Mouse (Mus musculus) embryo, embryonic 11 days (tissue): ENCODE measurements at regions not wholly inside any gene's neighbourhood (a gene's known extent, or its start where the extent isn't known, plus 50 kb on each side); places are given as distances from the start of the nearest gene placed in this dataset.
A peak's percentile ranks its signal among the peaks of the same experiment; 100 is the strongest.

Experiments
- DNase-seq: peaks from one replicate; pipeline ENCODE4 v3.0.0-alpha.2; 2015

DNA sequence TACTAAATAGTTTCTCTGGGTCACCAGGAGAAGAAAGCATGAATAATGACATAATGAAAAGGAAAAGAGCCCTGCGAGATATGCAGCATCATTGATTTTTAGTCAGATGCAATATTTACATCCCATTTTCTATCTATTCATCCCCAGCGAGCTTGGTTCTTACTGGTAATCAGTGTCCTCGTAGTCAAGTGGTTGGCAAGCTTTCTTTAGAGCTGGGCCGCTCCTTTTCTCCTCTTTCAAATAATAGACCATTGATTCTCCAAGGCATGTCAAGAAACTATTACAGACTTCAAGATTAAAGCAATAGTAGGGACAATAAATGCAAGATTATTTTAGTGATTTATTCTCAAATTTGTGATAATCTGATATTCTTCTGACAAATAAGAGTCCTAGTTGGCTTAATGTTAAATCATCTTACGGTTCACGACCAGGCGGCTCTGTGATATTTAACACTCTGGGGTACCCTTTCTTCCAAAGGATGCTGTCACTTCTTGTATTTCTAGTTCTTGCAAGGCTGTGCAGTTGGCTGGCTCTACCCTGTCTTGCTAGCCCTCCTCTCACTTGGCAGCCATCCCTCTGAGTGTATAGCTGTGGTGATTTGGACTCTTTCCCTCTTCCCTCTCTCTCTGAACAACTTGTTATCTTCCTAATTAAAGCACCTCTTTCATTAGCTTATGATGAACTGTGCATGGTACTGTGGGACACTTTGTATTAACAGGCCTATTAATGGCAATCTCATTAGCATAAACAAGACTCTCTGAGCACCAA is 185.6 kb upstream of the Usp25 start:
- no peak for DNase-seq

DNA sequence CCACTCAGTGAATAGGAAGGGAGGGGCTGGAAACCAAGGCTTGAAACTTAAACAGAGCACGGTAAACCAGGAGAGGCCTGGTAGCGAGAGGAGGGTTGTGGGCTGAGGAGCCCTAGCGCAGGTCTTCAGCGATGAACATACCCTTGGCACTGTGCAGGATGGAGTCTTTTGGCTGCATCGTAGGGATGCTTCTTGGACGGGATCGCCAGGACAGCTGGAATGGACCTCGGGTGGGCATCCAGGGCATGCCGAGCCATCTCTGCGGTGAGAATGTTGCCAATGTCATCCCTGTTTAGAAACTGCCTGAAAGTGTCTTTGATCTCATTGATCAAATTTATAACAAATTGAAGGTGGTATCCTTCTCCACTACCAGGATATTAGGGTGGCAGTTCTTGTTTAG is 192.2 kb upstream of the Usp25 start:
- DNase-seq: no peak

DNA sequence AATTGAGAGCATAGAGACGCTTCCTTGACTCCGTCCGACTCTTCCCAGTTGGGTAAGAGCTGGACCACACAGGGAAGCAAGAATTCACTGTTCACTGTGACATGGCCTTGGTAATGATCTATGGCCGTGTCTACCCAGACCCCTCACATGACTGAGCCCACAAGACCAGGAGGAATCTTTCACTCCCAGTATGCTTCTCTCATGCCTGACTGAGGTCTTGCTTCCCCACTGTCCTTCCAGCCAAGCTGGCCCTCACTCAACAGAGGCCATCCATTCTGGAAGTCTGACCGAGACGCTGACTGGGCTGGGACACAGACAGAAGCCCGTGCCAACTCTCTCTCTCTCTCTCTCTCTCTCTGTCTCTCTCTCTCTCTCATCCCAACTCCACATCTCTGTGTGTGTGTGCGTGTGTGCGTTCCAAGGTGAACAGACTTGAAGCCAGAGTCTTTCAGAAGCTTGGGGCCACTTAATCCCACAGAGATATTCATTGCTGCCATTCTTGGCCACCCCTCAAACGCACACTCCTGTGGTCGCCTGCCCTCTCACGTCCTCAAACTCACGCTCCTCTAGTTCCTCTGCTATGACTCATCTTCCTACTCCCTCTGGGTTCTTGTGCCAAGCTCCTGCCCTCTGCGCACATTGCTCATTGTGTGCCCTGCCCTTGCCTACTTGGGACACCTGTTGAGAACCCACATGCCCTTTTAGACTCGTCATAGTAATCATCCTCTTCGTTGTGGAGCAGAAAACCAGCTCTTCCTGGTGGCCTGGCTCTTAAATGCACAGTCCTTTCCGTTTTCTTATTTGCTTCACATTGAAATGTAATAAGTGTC is 197.2 kb upstream of the Usp25 start:
- DNase-seq: no peak

DNA sequence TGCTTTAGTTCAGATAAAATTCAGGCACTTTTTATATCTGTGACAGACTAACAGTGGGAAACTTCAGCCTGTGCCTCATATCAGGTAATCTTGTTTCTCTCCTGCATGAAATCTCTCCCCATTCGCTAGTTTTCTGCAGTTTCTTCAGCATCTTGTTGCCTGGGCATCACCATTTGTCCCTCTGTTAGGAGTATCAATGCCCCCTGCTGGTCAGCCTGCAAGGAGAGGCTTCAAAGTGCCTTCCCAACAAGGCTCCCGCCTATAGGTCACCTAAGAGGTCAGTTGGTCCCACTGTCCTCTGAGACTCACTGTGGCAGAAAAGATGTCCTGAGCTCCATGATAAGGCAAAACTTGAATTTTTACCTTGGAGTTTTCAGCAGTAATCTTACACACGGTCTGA is 209.8 kb upstream of the Usp25 start:
- peak; percentile 79 for DNase-seq

DNA sequence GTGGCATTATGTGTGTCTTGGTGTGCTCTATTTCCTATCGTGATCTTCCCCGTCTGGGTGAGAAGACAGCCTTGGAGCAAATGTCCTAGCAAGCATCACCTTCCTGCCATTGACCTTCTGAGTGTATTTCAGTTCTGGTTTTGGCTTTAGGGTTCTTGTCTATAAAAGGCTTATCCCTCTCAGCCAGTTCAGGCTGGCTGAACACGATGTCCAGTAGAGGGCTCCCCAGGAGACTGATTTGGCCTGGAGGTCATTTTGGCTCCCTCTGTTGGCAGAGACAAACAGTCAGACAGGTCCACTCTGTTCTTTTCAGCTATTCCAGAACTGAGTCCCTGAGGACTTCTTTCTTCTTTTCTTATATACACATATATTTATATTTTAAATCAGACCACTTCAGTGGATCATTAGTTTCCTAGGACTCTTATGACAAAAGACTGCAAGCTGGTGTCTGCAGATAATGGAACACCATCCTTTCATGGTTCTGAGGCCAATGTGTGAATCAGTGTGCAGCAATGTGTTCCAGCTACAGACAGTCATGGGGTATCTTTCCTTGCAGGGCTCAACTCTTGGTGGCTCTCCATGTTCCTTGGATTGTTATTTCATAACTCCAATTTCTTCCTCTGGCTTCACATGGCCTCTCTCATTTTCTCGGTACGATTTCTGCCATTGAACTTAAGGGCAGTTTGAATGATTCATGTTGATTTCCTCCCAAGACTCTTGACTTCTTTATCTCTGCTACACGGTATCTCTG is 226.9 kb upstream of the Usp25 start:
- DNase-seq: peak; percentile 59

DNA sequence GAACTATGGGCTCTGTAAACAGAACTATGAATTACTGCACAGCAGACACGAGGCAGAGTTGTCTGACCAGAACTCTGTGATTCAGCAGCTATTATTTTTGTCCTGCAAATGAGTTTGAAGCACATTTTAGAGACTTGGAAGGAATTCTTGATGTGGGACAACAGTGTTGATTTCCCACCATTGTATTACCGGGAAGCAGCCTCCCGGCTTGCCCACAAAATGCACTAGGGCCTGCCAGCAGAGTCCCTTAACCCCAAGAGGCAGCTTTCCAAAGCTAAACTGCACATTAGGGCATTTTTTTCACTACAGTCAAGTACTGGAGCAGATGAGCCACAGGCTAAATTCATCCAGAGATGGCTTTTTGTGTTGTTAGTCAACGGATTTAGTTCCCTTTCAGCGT is 230.8 kb upstream of the Usp25 start:
- DNase-seq: no peak

DNA sequence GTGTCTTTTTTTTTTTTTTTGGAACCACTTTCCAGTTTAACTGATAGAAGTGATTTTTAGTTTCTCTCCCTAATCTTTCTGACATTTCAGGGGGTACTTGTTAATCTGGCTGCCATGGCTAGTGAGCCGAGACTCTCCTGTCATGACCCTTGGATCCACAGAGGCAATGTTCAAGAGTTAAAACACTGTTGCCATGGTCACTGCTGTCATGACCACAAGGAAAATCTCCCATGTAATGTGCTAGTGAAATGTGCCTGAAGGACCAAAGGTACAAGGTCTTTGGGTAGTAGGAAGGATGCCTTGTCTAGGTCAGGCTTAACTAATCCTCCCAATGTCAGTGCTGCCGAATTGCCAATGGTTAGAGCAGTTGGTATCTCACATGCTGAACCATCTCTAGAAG is 237.7 kb upstream of the Usp25 start:
- no peak for DNase-seq

DNA sequence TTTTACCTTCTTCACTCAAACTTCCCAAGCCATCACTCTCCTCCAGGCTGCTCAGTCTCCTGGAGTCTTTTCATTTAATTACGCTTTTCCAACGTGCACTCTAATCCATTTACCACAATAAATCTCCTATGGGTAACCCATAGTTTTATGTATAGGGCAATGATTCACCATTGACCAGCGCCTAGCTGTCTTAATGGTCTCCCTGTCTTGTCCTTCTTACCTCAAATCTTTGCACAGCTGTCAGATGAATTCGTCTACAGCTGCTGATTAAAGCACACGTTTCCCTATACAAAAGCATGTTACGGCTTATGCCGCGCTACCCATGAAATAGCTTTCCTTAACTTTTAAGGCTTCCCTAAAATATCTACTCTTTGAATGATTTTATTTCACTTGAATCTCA is 239.5 kb upstream of the Usp25 start:
- no peak for DNase-seq

DNA sequence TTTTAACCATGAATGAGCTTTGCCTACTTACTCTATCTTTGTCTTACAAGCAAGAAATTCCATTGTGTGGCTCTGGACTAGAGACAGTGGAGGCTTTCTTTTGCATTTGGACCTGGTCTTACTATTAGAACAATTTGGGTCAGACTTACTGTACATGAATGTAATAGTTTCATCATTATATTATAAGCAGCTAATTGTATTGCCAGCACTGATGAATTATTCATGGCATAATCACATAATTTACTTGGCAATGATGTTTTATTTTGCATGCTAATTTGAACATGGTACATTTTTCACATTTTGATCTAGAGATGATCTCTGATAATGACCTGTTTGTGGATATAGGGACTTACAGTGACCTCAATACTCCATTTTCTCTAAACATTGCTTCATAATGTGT is 240.0 kb upstream of the Usp25 start:
- no peak for DNase-seq

DNA sequence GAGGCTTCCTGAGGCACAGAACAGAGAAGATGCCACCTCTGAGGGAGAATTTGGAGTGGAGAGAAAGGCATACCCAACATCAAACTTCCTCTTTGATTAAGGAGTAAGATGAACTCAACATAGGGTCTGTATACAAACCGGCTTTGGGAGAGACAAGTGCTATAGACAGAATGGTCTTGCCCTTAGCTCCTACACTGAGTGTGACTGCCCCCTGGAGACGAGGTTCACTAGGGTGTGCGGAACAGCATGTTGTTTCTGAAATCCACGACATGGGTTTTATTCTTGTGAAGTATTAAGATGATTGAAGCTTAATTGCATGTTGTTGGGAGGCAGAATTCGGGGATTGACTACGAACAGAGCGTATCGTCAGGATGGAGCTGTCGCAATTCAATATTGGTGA is 244.9 kb upstream of the Usp25 start:
- peak; percentile 49 for DNase-seq

DNA sequence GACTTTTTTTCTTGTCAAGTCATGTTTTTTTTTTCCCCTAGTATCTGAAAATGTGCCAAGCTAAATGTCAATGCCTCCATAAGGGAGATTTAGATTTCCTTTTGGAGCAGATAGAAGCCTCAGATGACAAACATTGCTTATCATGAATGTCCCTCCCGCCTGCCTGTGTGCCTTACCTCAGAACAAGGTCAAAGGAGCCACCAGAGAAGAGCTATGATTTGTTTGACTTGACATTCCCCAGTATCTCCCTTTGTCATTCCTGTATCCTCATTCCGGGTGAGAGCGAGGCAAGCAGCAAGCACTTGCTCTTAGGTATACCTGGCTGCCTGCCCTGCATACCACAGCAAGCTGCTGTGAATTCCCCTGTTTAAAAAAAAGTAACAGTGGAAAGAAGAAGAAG is 246.9 kb upstream of the Usp25 start:
- no peak for DNase-seq

DNA sequence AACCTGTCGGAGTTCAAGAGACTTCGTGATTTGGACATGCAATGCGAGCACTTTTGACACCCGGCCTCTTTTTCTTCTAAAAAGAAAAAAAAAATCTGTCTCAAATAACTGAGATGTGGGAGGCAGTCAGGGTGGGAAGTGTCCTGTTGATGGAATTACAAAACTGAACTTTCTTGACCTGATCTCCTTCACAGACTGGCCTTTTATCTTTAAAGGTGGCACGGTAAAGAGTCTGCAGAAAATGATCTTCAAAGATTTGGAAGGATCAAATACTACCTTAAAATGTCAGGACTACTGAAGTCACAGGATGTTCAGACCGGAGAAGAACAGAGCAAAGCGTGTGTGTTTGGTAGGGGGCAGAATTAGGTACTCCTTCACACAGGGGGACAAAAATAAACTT is 248.0 kb upstream of the Usp25 start:
- peak; percentile 42 for DNase-seq

DNA sequence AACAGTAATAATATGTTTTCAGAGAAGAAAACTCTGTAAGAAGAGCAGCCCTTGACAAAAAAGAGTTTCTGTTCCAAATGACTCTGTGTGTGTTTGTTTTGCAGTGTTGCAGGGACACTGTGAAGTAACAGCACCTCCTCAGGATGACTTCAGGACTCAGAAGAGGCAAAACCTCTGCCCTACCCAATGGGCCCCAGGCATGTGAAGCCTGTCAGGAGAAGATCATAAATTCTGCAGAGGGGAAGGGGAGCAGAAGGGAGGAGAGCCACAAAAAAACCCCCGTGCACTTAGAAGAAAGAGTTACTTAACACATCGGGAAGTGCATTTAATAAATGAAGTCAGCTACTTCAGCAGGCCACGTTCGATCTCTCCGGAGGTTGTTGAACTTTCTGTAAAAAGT is 248.5 kb upstream of the Usp25 start:
- peak; percentile 36 for DNase-seq

DNA sequence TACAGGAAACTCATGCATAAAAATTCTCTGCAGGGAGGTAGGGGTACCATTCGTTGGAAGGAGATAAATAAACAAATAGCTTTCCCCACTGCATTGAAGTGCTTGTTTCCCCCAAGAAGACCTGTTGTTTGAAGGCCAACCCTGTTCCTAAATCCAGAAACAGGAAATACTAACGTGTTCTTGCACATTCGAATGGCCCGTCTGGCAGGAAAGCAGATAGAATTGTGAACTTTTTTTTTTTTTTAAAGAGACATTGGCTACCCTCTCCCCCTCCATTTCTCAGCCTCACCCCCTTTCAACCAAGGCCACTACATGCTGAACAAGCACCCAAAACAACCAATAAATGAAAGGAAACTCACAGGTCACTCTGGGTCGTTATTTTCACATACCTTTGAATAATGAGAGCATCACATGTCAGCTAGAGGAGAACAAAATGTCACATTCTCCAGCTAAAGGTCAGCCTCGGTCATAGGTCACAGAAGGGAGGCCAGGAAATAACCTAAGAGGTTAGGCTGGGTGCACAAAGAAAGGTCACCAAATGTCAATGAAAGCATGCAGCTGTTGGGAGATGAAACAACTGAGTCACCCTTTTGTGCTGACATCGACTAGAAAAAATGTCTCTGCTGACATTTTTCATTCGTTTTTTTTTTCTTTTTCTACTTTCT is 250.8 kb upstream of the Usp25 start:
- peak; percentile 81 for DNase-seq

DNA sequence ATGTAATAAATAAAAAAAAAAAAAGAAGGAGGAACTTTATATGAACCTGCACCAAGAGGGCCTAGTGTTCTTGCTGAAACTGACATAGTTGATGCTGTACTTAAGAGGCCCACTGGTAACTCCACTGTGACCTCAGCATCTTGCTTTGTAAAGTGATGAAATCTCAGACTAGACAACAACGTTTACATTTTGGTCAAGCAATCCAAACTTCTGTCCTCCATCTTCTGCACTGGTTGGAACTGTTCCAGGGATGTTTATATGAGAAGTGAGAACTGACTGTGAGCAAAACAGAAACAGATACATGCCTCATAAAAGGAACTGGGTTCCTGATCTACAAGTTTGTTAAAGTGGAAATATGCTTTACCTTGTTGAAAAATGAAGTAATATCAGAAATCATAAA is 251.7 kb upstream of the Usp25 start:
- DNase-seq: no peak

DNA sequence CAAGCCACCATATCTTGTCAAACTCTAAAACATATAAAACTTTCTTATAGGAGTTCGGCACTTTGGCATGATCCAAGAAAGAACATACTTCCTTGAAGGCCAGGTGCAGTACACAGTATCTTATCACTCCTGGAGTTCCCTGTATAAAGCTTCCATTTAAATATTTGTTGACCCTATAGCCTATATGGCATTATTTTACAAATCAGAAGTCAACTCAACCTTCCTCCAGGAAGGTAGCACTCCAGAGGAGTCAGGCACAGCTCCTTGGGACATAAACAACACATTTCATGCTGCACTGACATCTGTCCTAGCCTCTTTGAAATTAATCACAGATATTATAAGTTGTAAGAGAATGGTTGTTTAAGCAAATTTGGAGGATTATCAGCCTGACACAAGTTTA is 252.5 kb upstream of the Usp25 start:
- DNase-seq: no peak

DNA sequence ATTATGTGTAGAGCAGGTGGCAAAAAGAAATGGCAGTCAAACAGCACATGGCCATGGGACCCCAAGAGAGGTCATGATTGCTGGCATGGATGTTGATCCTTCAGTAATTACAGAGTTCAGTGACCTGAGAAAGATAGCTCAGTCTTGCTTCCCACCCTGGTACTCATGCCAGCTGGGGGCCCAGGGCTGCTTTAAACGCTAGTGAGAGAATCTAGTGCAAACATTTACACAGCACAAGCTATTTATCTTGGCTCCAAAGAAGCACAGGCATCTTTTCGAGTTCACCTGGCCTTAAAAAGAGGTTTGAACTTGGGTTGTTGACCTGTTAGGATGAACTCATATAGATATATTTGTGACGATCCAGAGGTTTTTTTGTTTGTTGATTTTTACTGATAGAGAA is 258.6 kb upstream of the Usp25 start:
- no peak for DNase-seq

DNA sequence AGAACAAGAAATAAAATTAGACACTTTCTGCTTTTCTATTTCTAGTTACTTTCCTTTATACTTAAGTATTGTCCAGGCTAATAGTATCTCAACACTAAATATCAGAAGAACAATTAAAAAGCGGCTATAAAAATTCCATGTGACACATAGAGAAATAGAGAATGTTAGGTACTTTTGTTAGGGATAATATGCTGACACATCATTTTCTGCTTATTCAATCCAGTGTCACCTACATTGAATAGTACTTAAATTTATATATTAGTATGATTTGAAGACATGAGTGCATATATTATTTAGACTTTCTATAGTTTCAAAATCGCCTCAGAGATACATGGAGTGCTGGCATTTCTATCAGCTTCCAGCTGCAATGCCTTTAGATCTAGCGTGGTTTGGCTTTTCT is 267.1 kb upstream of the Usp25 start:
- DNase-seq: no peak

DNA sequence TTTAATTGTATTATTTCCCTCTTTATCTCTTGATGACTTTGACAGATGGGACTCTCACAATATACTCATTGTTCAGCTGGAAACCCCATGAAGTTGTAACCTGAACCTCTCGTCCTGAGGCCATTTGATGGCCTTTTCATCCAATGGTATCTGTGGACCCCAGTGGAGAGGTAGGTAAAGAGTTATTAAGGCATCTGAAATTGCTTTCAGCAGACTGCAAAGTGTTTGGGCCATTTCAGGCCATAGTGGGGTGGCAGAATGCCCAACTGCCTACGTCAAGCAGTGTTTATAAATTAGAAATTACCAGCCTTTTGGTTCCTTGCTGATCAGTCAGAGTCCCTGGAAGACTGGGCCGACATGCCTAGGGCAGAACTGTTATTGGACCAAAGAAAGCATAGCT is 272.4 kb upstream of the Usp25 start:
- DNase-seq: peak; percentile 28

DNA sequence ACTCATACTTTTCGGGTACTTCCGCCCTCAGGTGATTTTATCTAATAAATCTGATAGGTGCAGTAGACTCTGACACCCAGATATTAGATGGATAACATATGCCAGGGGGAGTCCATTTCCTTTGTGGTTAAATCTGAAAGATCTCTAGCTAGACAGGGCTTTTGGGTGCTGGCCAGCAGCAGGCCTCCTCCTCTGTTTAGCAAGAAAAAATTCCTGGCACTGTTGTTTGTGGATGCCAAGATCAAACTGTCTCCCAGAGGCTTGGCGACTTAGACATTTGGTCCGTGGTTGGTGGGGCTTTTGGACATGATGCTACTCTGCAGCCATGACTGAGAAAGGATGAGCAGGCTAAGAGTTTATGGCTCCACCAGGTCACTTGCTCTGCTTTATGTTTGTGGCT is 287.5 kb upstream of the Usp25 start:
- no peak for DNase-seq

DNA sequence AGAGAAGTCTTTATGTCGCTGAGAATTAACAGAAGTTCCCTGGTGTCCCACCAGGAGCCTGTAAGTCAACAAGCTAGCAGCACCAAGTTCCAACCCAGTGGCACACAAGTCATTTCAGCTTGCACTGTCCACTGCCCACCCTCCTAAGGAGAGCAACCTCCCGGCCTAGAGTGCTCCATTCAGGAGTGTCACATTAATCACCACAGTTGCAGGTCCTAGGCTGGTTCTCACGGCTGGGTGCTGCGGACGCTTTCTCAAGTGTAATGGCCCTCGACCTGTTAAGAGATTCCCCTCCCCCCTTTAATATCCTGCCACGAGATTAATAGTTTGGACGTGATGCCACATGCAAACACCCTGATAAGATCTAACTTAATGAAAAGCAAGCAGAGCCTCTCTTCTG is 288.2 kb upstream of the Usp25 start:
- DNase-seq: peak; percentile 26

DNA sequence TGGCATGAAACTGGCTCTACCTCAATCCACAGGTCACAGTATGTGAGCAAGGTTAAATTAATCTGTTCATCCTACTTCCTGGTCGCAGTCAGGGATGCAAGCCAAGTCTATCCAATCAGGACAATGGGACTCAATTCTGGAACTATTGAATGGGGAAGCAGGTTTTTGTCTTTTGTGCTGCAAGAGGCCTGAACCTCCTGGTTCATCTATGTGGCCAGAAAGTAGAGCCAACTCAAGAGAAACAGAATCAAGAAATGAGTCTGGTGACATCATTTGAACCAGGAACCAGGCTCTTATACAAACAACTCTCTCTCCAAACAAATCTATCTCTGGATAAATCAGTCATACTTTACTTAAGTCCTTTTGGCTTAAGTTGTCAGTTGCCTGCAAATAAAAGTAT is 294.7 kb upstream of the Usp25 start:
- no peak for DNase-seq

DNA sequence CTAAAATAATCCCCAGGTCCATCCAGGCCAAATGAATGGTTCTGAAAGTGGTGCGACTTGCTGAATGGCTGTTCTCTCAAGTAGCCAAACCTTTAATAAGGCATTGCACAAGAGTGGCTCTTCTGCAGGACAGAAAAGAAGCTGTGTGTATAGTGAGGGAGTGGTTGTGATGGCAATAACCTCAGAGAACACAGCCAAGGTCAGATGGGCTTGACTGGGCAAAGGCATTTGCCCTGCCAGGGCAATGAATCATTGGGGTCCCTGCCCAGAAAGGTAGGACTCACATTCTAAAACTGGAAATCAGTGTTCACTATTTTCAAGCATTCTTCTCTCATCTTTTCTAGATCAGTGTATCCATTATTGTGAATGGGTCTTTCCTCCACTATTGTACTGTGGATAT is 295.4 kb upstream of the Usp25 start:
- DNase-seq: no peak
